Mouse (Mus musculus) forebrain, postnatal 0 days (tissue): ENCODE measurements around the gene Ntrk1. TPM values are rescaled to one million over a fixed set of nuclear protein-coding genes. Genes with fewer than 3 reads are reported as not detected.
A peak's percentile ranks its signal among the peaks of the same experiment; 100 is the strongest.

Source experiments
- ATAC-seq: fragments of 200-750 bp; cut with Nextera tagmentation; 2 replicates; pipeline ENCODE4 v1.8.0; 2017; ENCODE audit warnings: mild to moderate bottlenecking, moderate library complexity
- DNase-seq: peaks from one replicate; pipeline ENCODE4 v3.0.0-alpha.2; 2015
- H3K27ac ChIP-seq: fragments of 300-500 bp; sonication (generic); 2 replicates; pipeline ENCODE4 v1.5.1; 2014; ENCODE audit warnings: low read depth, mild to moderate bottlenecking, antibody characterized with exemption, low read length, moderate library complexity, mixed read lengths
- H3K27me3 ChIP-seq: fragments of 300-500 bp; sonication (generic); 2 replicates; pipeline ENCODE4 v1.6.1; 2014; ENCODE audit warnings: mild to moderate bottlenecking, low read length, mixed read lengths; ENCODE audit not compliant: insufficient read depth
- H3K36me3 ChIP-seq: fragments of 300-500 bp; sonication (generic); 2 replicates; pipeline ENCODE4 v1.6.1; 2014; ENCODE audit warnings: mild to moderate bottlenecking, moderate library complexity; ENCODE audit not compliant: insufficient read depth
- H3K4me1 ChIP-seq: fragments of 300-500 bp; sonication (generic); 2 replicates; pipeline ENCODE4 v1.6.1; 2014; ENCODE audit warnings: antibody characterized with exemption; ENCODE audit not compliant: insufficient read depth
- H3K4me2 ChIP-seq: fragments of 300-500 bp; sonication (generic); 2 replicates; pipeline ENCODE4 v1.6.1; 2014; ENCODE audit warnings: low read depth, mild to moderate bottlenecking, moderate library complexity
- H3K4me3 ChIP-seq: fragments of 300-500 bp; sonication (generic); 2 replicates; pipeline ENCODE4 v1.5.1; 2014; ENCODE audit warnings: low read depth, low read length, mixed read lengths
- H3K9ac ChIP-seq: fragments of 300-500 bp; sonication (generic); 2 replicates; pipeline ENCODE4 v1.6.1; 2014; ENCODE audit warnings: mild to moderate bottlenecking
- H3K9me3 ChIP-seq: fragments of 300-500 bp; sonication (generic); 2 replicates; pipeline ENCODE4 v1.6.1; 2016; ENCODE audit warnings: low read length
- CTCF ChIP-seq: sonication (generic); IDR thresholded peaks from 2 replicates; pipeline ENCODE4 v1.5.1; 2016; ENCODE audit warnings: antibody characterized with exemption, control low read depth, low read depth
- WGBS: fragments of 180-500 bp; shearing (Covaris S2); extraction: QIAGEN DNeasy Blood & Tissue Kit; methylation state at CpG from one replicate; pipeline ENCODE4 v1.1.7; 2014; 5-methylcytosine and 5-hydroxymethylcytosine counted together
- polyA plus RNA-seq: library from polyadenylated mRNA; unstranded; fragments of >200 nt; fragmentation: Nextera tagmentation; extraction: Ambion mirVana; gene quantifications from 2 replicates; pipeline ENCODE4 v1.2.1, GENCODE M21; 2015
- total RNA-seq: library from RNA; depleted of rRNA; stranded (reverse); fragments of >200 nt; gene quantifications from 2 replicates; pipeline ENCODE4 v1.2.3, GENCODE M21; 2014

Gene Ntrk1
- total and polyA plus RNA-seq, 2 experiments from 2014 or later, result 2.2 to 2.9 TPM

DNA sequence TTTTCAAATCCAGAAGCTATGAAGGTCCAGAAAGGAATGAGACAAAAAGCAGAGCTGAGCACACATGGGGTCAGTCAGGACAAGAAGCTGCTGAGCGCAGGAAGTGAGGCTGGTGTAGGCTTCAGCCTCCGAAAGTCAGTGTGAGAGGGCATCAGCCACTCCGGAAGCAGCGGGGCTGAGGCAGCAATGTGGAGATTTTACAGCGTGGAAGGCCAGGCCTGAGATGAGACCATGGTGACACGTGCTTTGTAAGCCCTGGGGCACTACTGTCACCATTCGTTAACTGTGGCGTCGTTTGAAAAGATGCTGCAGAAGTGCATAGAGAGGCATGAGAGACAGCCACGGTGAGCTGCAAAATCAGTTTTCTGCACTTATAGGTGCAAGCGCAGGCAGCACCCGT lies 23.3 kb upstream of the Ntrk1 start:
- no peak overlapping the region for H3K9ac ChIP-seq
- no peak overlapping the region for H3K4me2 ChIP-seq
- WGBS, result 63% methylated on average over 12 of the region's 12 CpGs
- no peaks in the 10 kb centered on the region for H3K36me3 ChIP-seq
- no peak for TF ChIP-seq CTCF
- H3K4me1 ChIP-seq, result no peaks in the 10 kb centered on the region
- DNase-seq (no peak), ATAC-seq (no peak)
- no peaks in the 10 kb centered on the region; the same call in 1 of the 2 replicates for H3K27me3 ChIP-seq
- H3K9me3 ChIP-seq, result no peaks in the 10 kb centered on the region
- no peak overlapping the region for H3K4me3 ChIP-seq
- no peak overlapping the region for H3K27ac ChIP-seq

DNA sequence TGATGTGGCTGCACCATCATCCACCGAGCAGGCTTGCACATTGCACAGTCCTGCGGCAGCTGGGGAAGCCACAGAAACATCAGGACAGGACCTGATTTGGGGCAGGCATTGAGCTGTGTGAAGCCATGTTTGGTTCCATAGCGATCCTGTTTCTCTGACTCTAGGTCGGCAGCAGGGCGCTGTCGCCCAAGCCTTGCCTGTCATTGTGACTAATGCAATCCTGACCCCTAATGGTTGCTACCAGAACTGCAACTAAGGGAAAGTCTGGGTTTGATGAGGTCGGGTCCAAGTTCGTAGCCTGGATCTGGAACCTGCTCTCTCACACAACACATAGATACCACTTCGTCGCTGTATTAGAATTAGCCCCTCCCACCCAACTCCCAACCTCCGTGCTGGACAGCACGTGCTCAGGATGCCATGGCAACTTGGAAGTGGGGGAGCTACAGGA lies 21.7 kb upstream of the Ntrk1 start:
- ATAC-seq, result peak; percentile 62
- H3K27me3 ChIP-seq, result no peaks in the 10 kb centered on the region; the same call in 1 of the 2 replicates
- TF ChIP-seq CTCF, result peak; percentile 86

GRCm38 (mm10) chr3:87816166-87816565 lies 21.2 kb upstream of the Ntrk1 start:
- peaks cover 2% of the 10 kb centered on the region; the same call in 1 of the 2 replicates for H3K27me3 ChIP-seq
- TF ChIP-seq CTCF, result no peak
- H3K4me1 ChIP-seq, result no peaks in the 10 kb centered on the region
- no peak overlapping the region for H3K9ac ChIP-seq
- H3K4me2 ChIP-seq, result no peak overlapping the region
- no peak overlapping the region for H3K27ac ChIP-seq
- no peak overlapping the region for H3K4me3 ChIP-seq
- no peak for DNase-seq
- ATAC-seq, result no peak
- no peaks in the 10 kb centered on the region for H3K36me3 ChIP-seq
- 68% methylated on average over 6 of the region's 6 CpGs for WGBS
- H3K9me3 ChIP-seq, result no peaks in the 10 kb centered on the region

More for the DNA sequence above, 21.7 kb upstream of the Ntrk1 start:
- no peaks in the 10 kb centered on the region for H3K4me1 ChIP-seq
- H3K9ac ChIP-seq, result no peak overlapping the region
- 5% methylated on average over 12 of the region's 12 CpGs for WGBS
- no peaks in the 10 kb centered on the region for H3K9me3 ChIP-seq
- no peak overlapping the region for H3K4me2 ChIP-seq
- H3K27ac ChIP-seq, result no peak overlapping the region
- peak; percentile 84 for DNase-seq
- no peak overlapping the region for H3K4me3 ChIP-seq
- no peaks in the 10 kb centered on the region for H3K36me3 ChIP-seq

DNA sequence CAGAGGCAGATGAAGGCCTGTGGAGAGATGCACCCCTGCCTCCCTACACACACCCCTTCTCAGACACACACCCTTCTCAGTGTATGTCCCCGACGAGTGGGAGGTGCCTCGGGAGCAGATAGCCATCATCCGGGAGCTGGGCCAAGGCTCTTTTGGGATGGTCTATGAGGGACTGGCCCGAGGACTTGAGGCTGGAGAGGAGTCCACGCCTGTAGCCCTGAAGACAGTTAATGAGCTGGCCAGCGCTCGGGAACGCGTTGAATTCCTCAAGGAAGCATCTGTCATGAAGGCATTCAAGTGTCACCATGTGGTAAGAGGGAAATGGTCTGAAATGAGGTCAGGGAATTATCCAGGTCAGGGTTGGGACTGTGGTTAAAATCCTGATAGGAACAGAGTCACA lies 17.9 kb upstream of the Ntrk1 start:
- ATAC-seq, result no peak
- TF ChIP-seq CTCF, result no peak

DNA sequence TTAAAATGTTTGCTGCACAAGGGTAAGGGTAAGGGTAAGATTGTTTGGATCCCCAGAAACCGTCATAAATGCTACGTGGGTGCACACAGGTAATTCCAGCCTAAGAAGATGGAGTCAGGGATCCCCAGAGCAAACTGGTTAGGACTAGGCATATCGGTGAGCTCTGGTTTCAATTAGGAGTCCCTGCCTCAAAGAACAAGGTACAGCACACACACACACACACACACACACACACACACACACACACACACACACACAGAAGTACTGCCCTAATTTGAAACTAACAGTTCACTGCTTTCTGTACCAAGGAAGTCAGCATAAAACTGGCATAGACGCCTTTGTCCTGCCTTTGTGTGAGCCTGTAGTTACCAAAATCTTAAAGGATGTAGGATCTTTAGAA lies 17.5 kb upstream of the Ntrk1 start:
- H3K4me3 ChIP-seq, result no peak overlapping the region
- no peaks in the 10 kb centered on the region for H3K9me3 ChIP-seq
- WGBS, result 82% methylated on average over 4 of the region's 4 CpGs
- no peak for ATAC-seq
- DNase-seq, result no peak
- H3K9ac ChIP-seq, result no peak overlapping the region
- H3K4me2 ChIP-seq, result no peak overlapping the region
- no peaks in the 10 kb centered on the region for H3K36me3 ChIP-seq
- H3K27me3 ChIP-seq, result peaks cover 24% of the 10 kb centered on the region
- H3K4me1 ChIP-seq, result 0 out of 2 replicates have a peak, but pooled peaks cover 4% of the 10 kb centered on the region
- no peak for TF ChIP-seq CTCF
- no peak overlapping the region for H3K27ac ChIP-seq

More for the DNA sequence above, 17.9 kb upstream of the Ntrk1 start:
- no peaks in the 10 kb centered on the region for H3K36me3 ChIP-seq
- no peak overlapping the region for H3K4me3 ChIP-seq
- H3K9me3 ChIP-seq, result no peaks in the 10 kb centered on the region
- WGBS, result 63% methylated on average over 10 of the region's 10 CpGs
- DNase-seq, result no peak
- no peak overlapping the region for H3K4me2 ChIP-seq
- H3K27me3 ChIP-seq, result peaks cover 24% of the 10 kb centered on the region
- no peak overlapping the region for H3K9ac ChIP-seq
- H3K27ac ChIP-seq, result no peak overlapping the region
- H3K4me1 ChIP-seq, result 0 out of 2 replicates have a peak, but pooled peaks cover 4% of the 10 kb centered on the region

- H3K36me3 ChIP-seq, result no peaks in the 10 kb centered on the region
- peaks cover 24% of the 10 kb centered on the region for H3K27me3 ChIP-seq
- WGBS, result 85% methylated on average over 8 of the region's 8 CpGs
- no peak overlapping the region for H3K9ac ChIP-seq
- DNase-seq (no peak), ATAC-seq (no peak)
- 0 out of 2 replicates have a peak, but pooled peaks cover 4% of the 10 kb centered on the region for H3K4me1 ChIP-seq
- H3K4me2 ChIP-seq, result no peak overlapping the region
- no peak overlapping the region for H3K27ac ChIP-seq
- H3K9me3 ChIP-seq, result no peaks in the 10 kb centered on the region
- no peak for TF ChIP-seq CTCF
- H3K4me3 ChIP-seq, result no peak overlapping the region
These were observed 16.3 kb upstream of the Ntrk1 start for GRCm38 (mm10) chr3:87811297-87811696.

- TF ChIP-seq CTCF, result no peak
- no peak overlapping the region for H3K27ac ChIP-seq
- no peak overlapping the region for H3K9ac ChIP-seq
- no peaks in the 10 kb centered on the region for H3K9me3 ChIP-seq
- H3K4me1 ChIP-seq, result 0 out of 2 replicates have a peak, but pooled peaks cover 4% of the 10 kb centered on the region
- peak overlapping the region; percentile 20 for H3K4me3 ChIP-seq
- peaks cover 24% of the 10 kb centered on the region for H3K27me3 ChIP-seq
- peak overlapping the region; percentile 39 for H3K4me2 ChIP-seq
- ATAC-seq, result peak; percentile 34; the same call in 1 of the 2 replicates
- DNase-seq, result no peak
- no peaks in the 10 kb centered on the region for H3K36me3 ChIP-seq
- WGBS, result 9% methylated on average over 28 of the region's 28 CpGs
These were observed 14.5 kb upstream of the Ntrk1 start for GRCm38 (mm10) chr3:87809322-87809962.
